Mouse (Mus musculus): ENCODE results near the gene Tmem117.

The Tmem117 gene

DNA sequence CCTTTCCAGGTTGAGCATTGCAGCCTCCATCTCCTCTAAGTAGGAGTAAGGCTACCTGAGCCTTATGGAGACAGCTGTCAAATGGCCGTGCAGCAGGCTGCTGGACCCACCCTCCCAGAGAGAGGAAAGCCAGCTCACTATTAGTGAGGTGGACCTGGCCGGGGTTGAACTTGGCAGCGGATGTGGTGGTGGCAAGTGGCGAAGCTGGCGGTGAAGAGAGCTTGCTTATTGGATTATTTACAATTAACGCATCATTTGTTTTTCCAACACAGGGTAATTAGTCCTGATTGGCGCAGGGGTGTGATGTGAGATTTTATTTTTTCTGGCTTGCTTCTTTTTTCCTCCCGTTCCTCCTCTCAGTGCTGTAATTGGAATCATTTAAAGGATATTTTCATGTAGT is 19.4 kb downstream of the Tmem117 start:
- CTCF ChIA-PET: interaction anchor here (1.1 kb wide), 1 partner anchor 21 kb away, joined by 17 read pairs; no protein-coding TSS in a partner anchor

- CTCF ChIA-PET: no interaction called here
Measured at GRCm38 (mm10) chr15:94649071-94649765, 20.2 kb downstream of the Tmem117 start.

DNA sequence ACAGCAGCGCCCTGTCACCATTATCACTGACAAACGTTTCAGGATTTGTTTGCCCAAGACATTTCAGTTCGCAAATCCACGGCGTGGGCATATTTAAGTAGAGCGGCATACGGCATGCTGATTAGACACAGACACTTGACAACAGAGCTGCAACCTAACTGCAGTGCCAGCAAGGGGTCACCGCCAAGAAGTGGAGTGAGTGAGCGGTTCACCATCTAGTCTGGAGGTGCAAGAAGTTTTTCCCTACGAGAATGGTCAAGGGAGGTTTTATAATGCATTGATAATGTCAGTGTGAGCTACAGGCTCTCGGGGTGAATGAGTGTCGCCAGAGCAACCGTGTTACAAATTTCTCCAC is 20.7 kb downstream of the Tmem117 start:
- CTCF ChIA-PET: no interaction called here

DNA sequence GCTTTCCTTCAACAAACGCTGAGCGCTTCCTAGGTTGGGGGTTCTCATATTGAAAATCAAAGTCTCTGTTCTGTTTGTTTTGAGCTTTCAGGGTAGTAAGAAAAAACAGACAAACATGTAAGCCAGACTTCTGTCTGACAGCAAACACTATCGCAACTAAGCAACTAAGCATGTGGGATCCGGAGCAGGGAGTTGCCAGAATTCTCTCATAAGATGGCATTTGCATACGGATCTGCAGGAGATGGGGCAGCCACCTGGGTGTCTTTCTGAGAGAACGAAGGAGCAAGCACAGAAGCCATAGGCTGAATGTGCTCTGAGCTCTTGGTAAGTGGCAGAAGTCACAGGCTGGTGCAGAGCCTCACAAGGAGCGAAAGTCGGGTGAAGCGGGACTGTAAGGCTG is 22.3 kb downstream of the Tmem117 start:
- CTCF ChIA-PET: no interaction called here

DNA sequence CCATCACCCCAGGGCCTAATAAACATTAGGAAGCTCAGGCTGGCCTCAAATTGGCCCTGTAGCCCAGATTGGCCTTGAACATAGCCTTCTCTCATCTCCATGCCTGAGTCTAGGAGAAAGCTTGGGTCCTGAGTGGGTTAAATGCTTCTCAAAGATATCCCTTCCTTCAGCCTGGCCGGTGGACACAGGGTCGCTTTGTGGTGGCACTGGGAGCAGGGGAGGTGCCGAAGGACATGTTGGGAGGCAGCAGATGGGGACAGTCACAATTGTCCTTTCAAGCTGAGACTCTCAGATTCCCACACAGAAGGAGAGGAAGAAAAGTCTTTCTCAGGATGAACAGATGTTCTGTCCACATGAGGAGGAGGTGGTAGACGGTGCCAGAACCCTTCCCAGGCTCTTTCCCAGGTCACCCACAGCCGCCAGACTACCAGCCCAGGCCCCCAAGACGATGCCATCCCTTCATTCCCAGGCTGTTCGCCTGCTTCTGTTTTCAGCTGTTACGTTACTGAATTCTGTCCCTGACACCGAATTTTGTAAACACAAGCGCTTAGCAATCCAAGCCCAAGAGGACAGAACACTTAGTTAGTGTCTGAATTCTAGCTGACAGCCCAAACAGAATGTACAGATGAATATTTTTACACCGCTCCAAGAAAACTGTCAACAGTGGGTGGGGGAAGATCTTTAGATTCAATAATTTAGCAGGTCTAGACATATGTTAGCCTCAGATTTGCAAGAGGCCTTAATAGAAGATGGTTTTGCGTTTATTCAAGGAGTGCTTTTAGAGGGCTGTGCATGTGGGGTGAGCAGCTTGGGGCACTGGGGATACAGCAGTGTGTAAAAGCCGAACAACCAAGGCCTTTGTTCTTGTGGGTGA is 23.2 kb downstream of the Tmem117 start:
- CTCF ChIA-PET: no interaction called here

GRCm38 (mm10) chr15:94652843-94653206 is 23.8 kb downstream of the Tmem117 start:
- CTCF ChIA-PET: no interaction called here

DNA sequence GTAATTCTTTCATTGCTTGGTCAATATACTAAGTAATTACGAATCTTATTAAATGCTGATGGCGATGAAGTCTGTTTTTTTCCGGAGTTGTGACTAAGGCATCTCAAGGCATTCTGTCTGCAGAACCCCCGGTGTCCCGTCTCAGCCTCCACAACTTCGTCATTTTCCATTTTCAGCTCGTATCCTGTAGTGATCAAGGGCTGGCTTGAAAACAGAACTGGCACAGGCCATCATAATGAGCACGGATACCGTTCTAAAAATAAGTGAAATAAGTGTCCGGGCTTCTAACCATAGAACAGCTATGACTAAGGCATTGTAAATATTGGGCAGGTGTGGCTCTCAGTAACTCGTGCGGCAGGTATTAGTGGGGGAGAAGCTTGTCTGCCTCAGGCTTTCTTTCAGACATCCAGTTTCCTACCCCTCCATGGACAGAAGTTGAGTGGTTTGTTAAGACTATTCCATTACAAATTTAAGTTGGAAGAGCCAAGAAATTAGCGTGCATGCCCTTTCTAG is 26.8 kb downstream of the Tmem117 start:
- CTCF ChIA-PET: no interaction called here

DNA sequence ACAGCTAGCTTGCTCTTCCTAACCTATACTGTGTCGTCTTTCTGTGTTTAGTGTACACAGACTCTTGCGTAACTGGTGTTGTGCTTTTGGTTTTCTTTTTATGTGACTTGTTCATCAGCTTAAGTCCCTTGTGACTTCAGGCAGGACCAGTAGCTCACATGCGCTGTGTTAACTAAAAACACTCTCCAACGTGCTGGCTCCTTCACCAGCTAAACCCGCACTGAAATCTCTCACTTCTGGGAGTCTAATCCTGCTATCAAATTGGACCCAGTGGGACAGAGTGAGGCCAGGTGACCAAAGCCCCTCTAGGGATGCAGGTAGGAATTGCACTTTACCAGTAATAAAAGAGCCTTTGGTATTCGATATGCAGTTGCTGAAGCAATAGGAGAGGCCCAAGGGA is 28.9 kb downstream of the Tmem117 start:
- CTCF ChIA-PET: no interaction called here

GRCm38 (mm10) chr15:94658392-94659111 is 29.5 kb downstream of the Tmem117 start:
- CTCF ChIA-PET: no interaction called here

DNA sequence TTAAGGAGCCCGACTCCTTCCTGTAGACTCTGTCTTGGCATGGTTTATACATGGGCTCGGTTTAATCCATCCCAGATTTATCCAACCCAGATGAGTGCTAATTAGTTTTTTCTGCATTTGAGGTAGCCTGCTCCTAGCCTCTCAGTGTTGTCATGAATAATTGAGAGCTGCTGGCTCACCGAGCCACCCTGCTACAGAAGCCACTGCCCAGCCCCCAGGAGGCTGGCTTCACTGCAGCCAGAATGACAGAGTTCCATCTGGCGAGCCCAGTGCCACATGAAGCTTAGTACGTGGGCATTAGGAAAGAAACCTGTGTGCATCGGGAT is 30.0 kb downstream of the Tmem117 start:
- CTCF ChIA-PET: no interaction called here

- CTCF ChIA-PET: no interaction called here
Measured at GRCm38 (mm10) chr15:94660913-94661312, 31.9 kb downstream of the Tmem117 start.

- CTCF ChIA-PET: no interaction called here
Measured at GRCm38 (mm10) chr15:94661398-94661797, 32.4 kb downstream of the Tmem117 start.

GRCm38 (mm10) chr15:94664612-94665011 is 35.6 kb downstream of the Tmem117 start:
- CTCF ChIA-PET: no interaction called here

- CTCF ChIA-PET: no interaction called here
Measured at GRCm38 (mm10) chr15:94681135-94681534, 52.1 kb downstream of the Tmem117 start.

DNA sequence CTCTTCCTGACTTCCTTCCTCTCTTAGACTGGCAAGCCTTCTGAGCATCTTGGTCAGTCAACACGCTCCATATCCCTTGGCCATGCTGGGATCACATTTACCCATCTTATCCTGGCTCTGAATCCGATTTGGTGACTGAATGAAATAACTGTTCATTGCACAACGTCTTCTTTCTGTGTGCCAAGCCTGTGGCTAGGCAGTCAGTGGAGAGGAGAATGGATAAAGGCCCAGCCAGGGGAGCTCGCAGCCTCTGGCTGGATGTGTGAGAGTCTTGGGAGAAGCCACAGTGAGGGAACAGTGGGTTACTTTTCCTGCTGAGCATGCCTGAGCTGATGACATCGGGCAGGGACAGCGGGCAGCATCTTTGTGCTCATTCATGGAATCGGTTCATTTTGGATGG is 55.2 kb downstream of the Tmem117 start:
- CTCF ChIA-PET: no interaction called here

- CTCF ChIA-PET: no interaction called here
Measured at GRCm38 (mm10) chr15:94687176-94687575, 58.1 kb downstream of the Tmem117 start.

- CTCF ChIA-PET: no interaction called here
Measured at GRCm38 (mm10) chr15:94687629-94688028, 58.6 kb downstream of the Tmem117 start.

GRCm38 (mm10) chr15:94689195-94689883 is 60.3 kb downstream of the Tmem117 start:
- CTCF ChIA-PET: no interaction called here

GRCm38 (mm10) chr15:94689884-94690231 is 60.8 kb downstream of the Tmem117 start:
- CTCF ChIA-PET: no interaction called here

DNA sequence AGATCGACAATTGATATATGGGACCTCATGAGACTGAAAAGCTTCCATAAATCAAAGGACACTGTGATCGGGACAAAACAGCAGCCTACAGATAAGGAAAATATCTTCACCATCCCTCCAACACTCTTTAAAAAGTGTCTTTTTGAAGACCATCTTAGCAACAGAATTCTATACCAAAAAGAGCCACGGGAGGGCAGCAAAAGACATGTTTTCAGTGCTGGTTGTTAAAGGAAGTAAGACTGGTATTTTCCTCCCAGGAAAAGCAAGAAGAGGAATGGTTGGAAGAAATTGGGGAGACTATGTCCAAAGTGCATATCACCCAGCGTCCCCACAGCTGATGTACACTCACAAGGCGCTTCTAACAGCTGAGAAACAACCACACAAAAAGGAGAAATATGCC is 93.7 kb downstream of the Tmem117 start:
- CTCF ChIA-PET: no interaction called here

- CTCF ChIA-PET: no interaction called here
Measured at GRCm38 (mm10) chr15:94732104-94732503, 103.1 kb downstream of the Tmem117 start.

GRCm38 (mm10) chr15:94769227-94769626 is 140.2 kb downstream of the Tmem117 start:
- CTCF ChIA-PET: no interaction called here

Data from spleen, embryonic (tissue).